Mouse (Mus musculus): ENCODE data around the gene Lin7c. TPM values are rescaled to one million over a fixed set of nuclear protein-coding genes. Genes with fewer than 3 reads are reported as not detected.

Lin7c gene
- polyA plus RNA-seq, 1 experiment = 14.4 TPM

DNA sequence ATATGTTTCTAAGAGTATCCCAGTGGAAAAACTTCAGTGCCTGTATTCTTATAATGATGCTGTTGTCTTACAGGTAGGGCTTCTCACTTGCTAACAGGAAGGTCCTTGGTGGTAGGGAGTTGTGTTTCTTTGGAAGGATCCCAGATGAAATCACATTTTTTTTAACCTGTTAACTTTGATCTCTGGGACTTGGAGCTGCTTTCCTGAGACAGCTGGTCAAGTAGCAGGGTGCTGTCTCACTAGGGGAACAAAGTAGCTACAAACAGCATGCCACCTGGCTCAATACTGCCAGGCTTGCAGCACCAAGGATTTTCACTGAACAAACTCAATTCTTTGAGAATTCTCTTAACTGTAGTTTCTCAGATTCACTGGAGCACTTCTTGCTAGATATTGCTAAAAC lies 37.2 kb downstream of the Lin7c start:
- TF ChIP-seq CTCF (IDR thresholded peaks at IDR 0.05; ENCODE audit: control insufficient read depth, insufficient read depth, low read length) (no peak), POLR2A (IDR thresholded peaks at IDR 0.05; ENCODE audit: borderline replicate concordance, control insufficient read depth, low read depth, low read length) (no peak)
- H3K4me1 ChIP-seq (ENCODE audit: control insufficient read depth, insufficient read depth, low read length) = no peaks in the 10 kb centered on the region
- H3K4me3 ChIP-seq (replicated peaks; ENCODE audit: control insufficient read depth, low read depth, low read length) = no peak overlapping the region
- H3K27ac ChIP-seq (ENCODE audit: control insufficient read depth, insufficient read depth, low read depth, low read length, poor library complexity) = no peak overlapping the region

DNA sequence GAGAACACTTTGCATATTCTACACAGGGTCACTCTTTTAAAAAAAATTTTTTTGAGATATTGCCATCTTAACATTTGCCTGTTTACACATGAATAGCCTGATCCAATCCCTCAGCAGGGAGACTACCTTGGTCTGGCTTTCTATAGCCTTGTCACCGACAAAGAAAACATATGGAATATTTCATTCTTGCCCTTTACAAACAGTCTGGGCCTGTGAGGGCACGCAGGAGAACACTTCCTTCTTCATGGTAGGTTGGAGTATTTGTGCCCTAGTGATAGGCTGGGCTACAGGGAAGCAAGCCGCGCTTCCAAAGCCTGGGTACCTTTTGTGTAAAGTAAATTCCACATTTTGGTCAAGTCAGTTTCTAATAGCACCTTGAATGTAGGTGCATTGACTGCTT lies 38.1 kb downstream of the Lin7c start:
- Histone ChIP-seq H3K27ac (ENCODE audit: control insufficient read depth, insufficient read depth, low read depth, low read length, poor library complexity) (no peak overlapping the region), H3K4me3 (replicated peaks; ENCODE audit: control insufficient read depth, low read depth, low read length) (no peak overlapping the region), H3K4me1 (ENCODE audit: control insufficient read depth, insufficient read depth, low read length) (no peaks in the 10 kb centered on the region)
- no peak for TF ChIP-seq CTCF (IDR thresholded peaks at IDR 0.05; ENCODE audit: control insufficient read depth, insufficient read depth, low read length)
- no peak for TF ChIP-seq POLR2A (IDR thresholded peaks at IDR 0.05; ENCODE audit: borderline replicate concordance, control insufficient read depth, low read depth, low read length)
- 76% methylated on average over 4 of the region's 4 CpGs for WGBS

- no peak overlapping the region for H3K4me3 ChIP-seq (replicated peaks; ENCODE audit: control insufficient read depth, low read depth, low read length)
- TF ChIP-seq CTCF (IDR thresholded peaks at IDR 0.05; ENCODE audit: control insufficient read depth, insufficient read depth, low read length) (no peak), POLR2A (IDR thresholded peaks at IDR 0.05; ENCODE audit: borderline replicate concordance, control insufficient read depth, low read depth, low read length) (no peak)
- H3K27ac ChIP-seq (ENCODE audit: control insufficient read depth, insufficient read depth, low read depth, low read length, poor library complexity) = no peak overlapping the region
- H3K4me1 ChIP-seq (ENCODE audit: control insufficient read depth, insufficient read depth, low read length) = no peaks in the 10 kb centered on the region
- 73% methylated on average over 3 of the region's 3 CpGs for WGBS
Measured at GRCm38 (mm10) chr2:109929256-109929655, 38.6 kb downstream of the Lin7c start.

DNA sequence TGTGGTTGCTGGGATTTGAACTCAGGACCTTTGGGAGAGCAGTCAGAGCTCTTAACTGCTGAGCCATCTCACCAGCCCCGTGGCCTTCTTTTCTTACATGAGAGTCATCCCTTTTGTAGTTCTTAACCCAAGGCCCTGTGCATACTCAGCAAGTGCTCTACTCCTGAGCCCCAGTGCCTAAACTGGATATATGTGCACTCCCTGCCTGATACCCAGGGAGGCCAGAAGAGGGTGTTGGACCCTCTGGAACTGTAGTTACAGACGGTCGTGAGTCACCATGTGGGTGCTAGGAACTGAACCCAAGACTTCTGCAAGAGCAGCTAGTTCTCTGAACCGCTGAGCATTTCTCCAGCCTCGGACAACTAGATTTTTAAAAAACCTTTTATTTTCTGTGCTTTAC lies 39.7 kb downstream of the Lin7c start:
- TF ChIP-seq CTCF (IDR thresholded peaks at IDR 0.05; ENCODE audit: control insufficient read depth, insufficient read depth, low read length) (no peak), POLR2A (IDR thresholded peaks at IDR 0.05; ENCODE audit: borderline replicate concordance, control insufficient read depth, low read depth, low read length) (no peak)
- H3K4me1 ChIP-seq (ENCODE audit: control insufficient read depth, insufficient read depth, low read length) = no peaks in the 10 kb centered on the region
- 85% methylated on average over 5 of the region's 5 CpGs for WGBS
- no peak overlapping the region for H3K27ac ChIP-seq (ENCODE audit: control insufficient read depth, insufficient read depth, low read depth, low read length, poor library complexity)
- no peak overlapping the region for H3K4me3 ChIP-seq (replicated peaks; ENCODE audit: control insufficient read depth, low read depth, low read length)

DNA sequence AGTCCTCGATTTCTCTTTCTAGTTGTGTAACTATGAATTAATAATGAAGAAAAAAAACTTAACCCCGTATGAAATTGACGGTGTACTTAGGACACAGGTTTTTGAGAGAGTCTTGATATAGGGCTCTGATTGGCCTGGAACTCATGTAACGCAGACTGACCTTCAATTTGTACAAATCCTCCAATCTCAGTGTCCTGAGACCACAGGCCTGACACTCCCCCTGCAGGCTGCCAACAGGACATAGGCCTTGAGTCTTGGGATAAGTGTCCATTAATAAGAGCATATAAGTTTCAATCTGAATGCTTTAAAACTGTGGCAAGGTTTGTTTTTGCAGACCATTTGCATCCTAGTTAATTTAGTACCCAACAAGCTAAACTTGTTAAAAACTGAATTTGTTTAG lies 40.1 kb downstream of the Lin7c start:
- Histone ChIP-seq H3K4me1 (ENCODE audit: control insufficient read depth, insufficient read depth, low read length) (no peaks in the 10 kb centered on the region), H3K27ac (ENCODE audit: control insufficient read depth, insufficient read depth, low read depth, low read length, poor library complexity) (no peak overlapping the region), H3K4me3 (replicated peaks; ENCODE audit: control insufficient read depth, low read depth, low read length) (no peak overlapping the region)
- WGBS = 80% methylated on average over 4 of the region's 4 CpGs
- TF ChIP-seq POLR2A (IDR thresholded peaks at IDR 0.05; ENCODE audit: borderline replicate concordance, control insufficient read depth, low read depth, low read length) = no peak
- no peak for TF ChIP-seq CTCF (IDR thresholded peaks at IDR 0.05; ENCODE audit: control insufficient read depth, insufficient read depth, low read length)

GRCm38 (mm10) chr2:109931978-109932780 lies 41.5 kb downstream of the Lin7c start:
- Histone ChIP-seq H3K27ac (ENCODE audit: control insufficient read depth, insufficient read depth, low read depth, low read length, poor library complexity) (no peak overlapping the region), H3K4me3 (replicated peaks; ENCODE audit: control insufficient read depth, low read depth, low read length) (no peak overlapping the region)

DNA sequence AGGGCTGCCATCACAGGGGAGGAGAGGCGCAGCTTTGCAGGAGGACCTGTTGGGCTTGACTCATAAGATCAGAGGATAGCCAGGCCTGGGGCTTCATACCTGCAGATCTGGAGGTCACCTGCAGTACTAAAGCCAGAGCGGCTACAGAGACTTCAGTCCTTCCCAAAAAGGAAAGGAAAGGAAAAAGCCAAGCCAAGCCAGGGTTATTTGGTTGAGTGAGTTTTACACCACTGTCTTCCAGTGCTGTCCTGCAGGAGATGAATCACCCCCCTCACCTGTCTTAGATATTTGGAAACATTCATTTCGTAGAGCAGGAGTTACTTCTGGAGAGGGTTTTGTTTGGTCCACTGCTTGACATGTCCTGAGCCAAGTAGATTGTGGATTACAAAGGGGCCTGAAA lies 42.5 kb downstream of the Lin7c start:
- no peak overlapping the region for H3K27ac ChIP-seq (ENCODE audit: control insufficient read depth, insufficient read depth, low read depth, low read length, poor library complexity)
- H3K4me1 ChIP-seq (ENCODE audit: control insufficient read depth, insufficient read depth, low read length) = no peaks in the 10 kb centered on the region
- no peak overlapping the region for H3K4me3 ChIP-seq (replicated peaks; ENCODE audit: control insufficient read depth, low read depth, low read length)
- TF ChIP-seq POLR2A (IDR thresholded peaks at IDR 0.05; ENCODE audit: borderline replicate concordance, control insufficient read depth, low read depth, low read length) (no peak), CTCF (IDR thresholded peaks at IDR 0.05; ENCODE audit: control insufficient read depth, insufficient read depth, low read length) (no peak)
- WGBS = 78% methylated on average over 3 of the region's 3 CpGs

More at GRCm38 (mm10) chr2:109931978-109932780, 41.5 kb downstream of the Lin7c start:
- TF ChIP-seq POLR2A (IDR thresholded peaks at IDR 0.05; ENCODE audit: borderline replicate concordance, control insufficient read depth, low read depth, low read length) (no peak), CTCF (IDR thresholded peaks at IDR 0.05; ENCODE audit: control insufficient read depth, insufficient read depth, low read length) (no peak)
- WGBS = 10% methylated on average over 13 of the region's 13 CpGs
- H3K4me1 ChIP-seq (ENCODE audit: control insufficient read depth, insufficient read depth, low read length) = no peaks in the 10 kb centered on the region

DNA sequence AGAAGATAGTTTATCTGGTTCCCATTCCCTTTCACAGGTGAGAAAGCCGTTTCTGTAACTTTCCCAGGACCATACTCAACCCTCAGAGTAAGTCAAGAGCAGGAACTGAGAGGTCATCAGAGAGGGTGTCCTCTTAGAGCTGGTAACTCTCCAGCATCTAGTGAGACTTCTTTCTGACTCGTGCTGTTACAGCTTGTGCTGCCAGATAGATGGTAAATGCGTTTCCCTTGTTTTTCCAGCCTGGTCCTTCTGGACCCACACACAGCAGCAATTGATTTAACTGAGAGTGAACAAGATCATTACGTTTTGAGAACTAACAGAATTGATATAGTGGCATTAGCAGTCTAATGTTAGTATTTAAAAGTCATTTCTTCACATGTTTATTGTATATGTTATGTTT lies 43.4 kb downstream of the Lin7c start:
- TF ChIP-seq CTCF (IDR thresholded peaks at IDR 0.05; ENCODE audit: control insufficient read depth, insufficient read depth, low read length) (no peak), POLR2A (IDR thresholded peaks at IDR 0.05; ENCODE audit: borderline replicate concordance, control insufficient read depth, low read depth, low read length) (no peak)
- H3K4me3 ChIP-seq (replicated peaks; ENCODE audit: control insufficient read depth, low read depth, low read length) = no peak overlapping the region
- no peaks in the 10 kb centered on the region for H3K4me1 ChIP-seq (ENCODE audit: control insufficient read depth, insufficient read depth, low read length)
- WGBS = 73% methylated on average over 4 of the region's 4 CpGs
- H3K27ac ChIP-seq (ENCODE audit: control insufficient read depth, insufficient read depth, low read depth, low read length, poor library complexity) = no peak overlapping the region

Data from bone marrow, adult 2 months (tissue).